Mouse (Mus musculus) liver, embryonic 14.5 days (tissue): ENCODE results near the gene Khsrp.

ENCODE experiments used
- CTCF ChIP-seq: IDR thresholded peaks from 2 replicates; pipeline ENCODE4 v1.5.1; 2016; ENCODE audit warnings: antibody characterized with exemption, low read depth, control low read depth
- EP300 ChIP-seq: IDR thresholded peaks from 2 replicates; pipeline ENCODE4 v1.6.1; 2016; ENCODE audit warnings: antibody characterized with exemption, low read depth

GRCm38 (mm10) chr17:57062548-57062947 is 31.2 kb upstream of the Khsrp start:
- TF ChIP-seq EP300 = no peak
- no peak for TF ChIP-seq CTCF
